Mouse (Mus musculus) forebrain, embryonic 11.5 days (tissue): ENCODE measurements around the gene Mrc2. TPM values are rescaled to one million over a fixed set of nuclear protein-coding genes. Genes with fewer than 3 reads are reported as not detected.

Experiments used
- ATAC-seq: fragments of 200-750 bp; cut with Nextera tagmentation; replicated peaks from 2 replicates; pipeline ENCODE4 v1.8.0; 2017; ENCODE audit warnings: moderate TSS enrichment; ENCODE audit not compliant: low FRiP score
- DNase-seq: peaks from one replicate; pipeline ENCODE4 v3.0.0-alpha.2; 2017; ENCODE audit warnings: low spot score
- H3K27ac ChIP-seq: fragments of 300-500 bp; sonication (generic); 2 replicates; pipeline ENCODE4 v1.5.1; 2014; ENCODE audit warnings: low read depth, low read length
- H3K27me3 ChIP-seq: fragments of 300-500 bp; sonication (generic); 2 replicates; pipeline ENCODE4 v1.6.1; 2014; ENCODE audit warnings: mild to moderate bottlenecking, low read length, mixed read lengths; ENCODE audit not compliant: control insufficient read depth, insufficient read depth
- H3K36me3 ChIP-seq: fragments of 300-500 bp; sonication (generic); 2 replicates; pipeline ENCODE4 v1.6.1; 2014; ENCODE audit warnings: mild to moderate bottlenecking, low read length, moderate library complexity, mixed read lengths; ENCODE audit not compliant: control insufficient read depth, insufficient read depth
- H3K4me1 ChIP-seq: fragments of 300-500 bp; sonication (generic); replicated peaks from 2 replicates; pipeline ENCODE4 v1.6.1; 2014; ENCODE audit warnings: low read length, mixed read lengths; ENCODE audit not compliant: control insufficient read depth, insufficient read depth
- H3K4me2 ChIP-seq: fragments of 300-500 bp; sonication (generic); 2 replicates; pipeline ENCODE4 v1.6.1; 2014; ENCODE audit warnings: low read depth, mild to moderate bottlenecking, low read length, moderate library complexity, mixed read lengths; ENCODE audit not compliant: severe bottlenecking
- H3K4me3 ChIP-seq: fragments of 300-500 bp; sonication (generic); 2 replicates; pipeline ENCODE4 v1.5.1; 2014; ENCODE audit warnings: low read depth, low read length
- H3K9ac ChIP-seq: fragments of 300-500 bp; sonication (generic); 2 replicates; pipeline ENCODE4 v1.6.1; 2014; ENCODE audit warnings: low read length
- H3K9me3 ChIP-seq: fragments of 300-500 bp; sonication (generic); 2 replicates; pipeline ENCODE4 v1.6.1; 2016; ENCODE audit warnings: low read length, mixed read lengths; ENCODE audit not compliant: control insufficient read depth
- WGBS: fragments of 180-500 bp; shearing (Covaris S2); extraction: QIAGEN DNeasy Blood & Tissue Kit; methylation state at CpG from one replicate; pipeline ENCODE4 v1.1.7; 2014; 5-methylcytosine and 5-hydroxymethylcytosine counted together
- polyA plus RNA-seq: library from polyadenylated mRNA; unstranded; fragments of >200 nt; fragmentation: Nextera tagmentation; extraction: Ambion mirVana; gene quantifications from 2 replicates; pipeline ENCODE4 v1.2.1, GENCODE M21; 2014

The Mrc2 gene
- 11.4 and 11.9 TPM in 2 replicates for polyA plus RNA-seq

- H3K36me3 ChIP-seq = no peaks in the 10 kb centered on the region; the same call in 1 of the 2 replicates
- ATAC-seq (peak; percentile 83), DNase-seq (peak; percentile 90)
- H3K9me3 ChIP-seq = no peaks in the 10 kb centered on the region
- peak within 1 kb of the TSS; percentile 85 for H3K9ac ChIP-seq
- WGBS = under 1% methylated on average over 69 of the region's 75 CpGs
- H3K4me2 ChIP-seq = peak within 1 kb of the TSS; percentile 88
- H3K4me1 ChIP-seq = peaks cover 6% of the 10 kb centered on the region
- no peaks in the 10 kb centered on the region for H3K27me3 ChIP-seq
- peak within 1 kb of the TSS; percentile 65 for H3K4me3 ChIP-seq
- H3K27ac ChIP-seq = peak within 1 kb of the TSS; percentile 93
Observed at GRCm38 (mm10) chr11:105292124-105293071, at the start of gene Mrc2. Mrc2 (plus strand) TSS chr11:105292643.

DNA sequence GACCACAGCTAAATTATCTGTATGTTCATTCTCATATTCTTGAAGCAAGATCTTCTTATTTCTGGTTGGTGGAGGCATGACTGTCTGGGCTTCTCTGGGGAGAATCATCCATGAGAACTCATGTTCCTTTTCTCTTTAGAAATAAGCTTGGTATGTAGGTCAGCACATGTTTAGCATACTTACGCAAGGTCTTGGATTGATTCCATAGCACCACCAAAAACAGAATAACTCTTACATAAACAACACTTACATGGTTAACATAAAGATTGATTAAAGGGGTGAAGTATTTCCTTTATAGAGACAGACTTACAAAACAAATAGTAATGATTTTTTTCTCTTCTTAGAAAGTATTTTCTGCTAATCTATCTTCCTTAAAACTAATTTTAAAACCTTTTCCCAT is 46.1 kb upstream of the Mrc2 start:
- no peaks in the 10 kb centered on the region; the same call in 1 of the 2 replicates for H3K36me3 ChIP-seq
- ATAC-seq (no peak), DNase-seq (no peak)

GRCm38 (mm10) chr11:105246785-105247184 is 45.7 kb upstream of the Mrc2 start:
- WGBS = 90% methylated on average over 6 of the region's 6 CpGs
- Histone ChIP-seq H3K9me3 (no peaks in the 10 kb centered on the region), H3K4me3 (no peak overlapping the region), H3K9ac (no peak overlapping the region), H3K4me2 (no peak overlapping the region), H3K27ac (no peak overlapping the region), H3K36me3 (no peaks in the 10 kb centered on the region; the same call in 1 of the 2 replicates), H3K27me3 (no peaks in the 10 kb centered on the region), H3K4me1 (no peaks in the 10 kb centered on the region)
- ATAC-seq (no peak), DNase-seq (no peak)

More for the DNA sequence above, 46.1 kb upstream of the Mrc2 start:
- Histone ChIP-seq H3K4me3 (no peak overlapping the region), H3K9me3 (no peaks in the 10 kb centered on the region), H3K4me1 (no peaks in the 10 kb centered on the region), H3K27ac (no peak overlapping the region), H3K4me2 (no peak overlapping the region), H3K27me3 (no peaks in the 10 kb centered on the region), H3K9ac (no peak overlapping the region)
- 100% methylated on average over 1 of the region's 1 CpGs for WGBS

GRCm38 (mm10) chr11:105247321-105247720 is 45.1 kb upstream of the Mrc2 start:
- Histone ChIP-seq H3K27ac (no peak overlapping the region), H3K4me2 (no peak overlapping the region), H3K4me1 (no peaks in the 10 kb centered on the region), H3K9ac (no peak overlapping the region), H3K27me3 (no peaks in the 10 kb centered on the region), H3K36me3 (no peaks in the 10 kb centered on the region; the same call in 1 of the 2 replicates), H3K4me3 (no peak overlapping the region), H3K9me3 (no peaks in the 10 kb centered on the region)
- no peak for ATAC-seq
- 96% methylated on average over 5 of the region's 5 CpGs for WGBS
- DNase-seq = no peak

DNA sequence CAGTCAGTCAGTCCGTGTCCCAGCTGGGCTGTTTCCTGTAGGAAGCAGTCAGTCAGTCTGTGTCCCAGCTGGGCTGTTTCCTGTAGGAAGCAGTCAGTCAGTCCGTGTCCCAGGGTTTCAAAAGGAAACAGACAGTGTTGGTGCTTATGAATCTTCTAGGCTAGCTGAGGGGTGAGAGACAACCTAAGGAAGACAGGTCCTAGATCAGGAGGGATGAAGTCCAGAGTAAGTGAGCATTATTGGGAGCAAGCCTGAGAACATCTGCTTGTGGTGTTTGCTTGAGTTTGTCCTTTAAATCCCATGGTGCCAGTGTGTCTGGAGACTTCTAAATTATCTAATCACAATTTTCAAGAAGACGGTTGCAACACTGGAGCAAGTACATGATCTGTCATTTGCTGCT is 32.7 kb upstream of the Mrc2 start:
- Histone ChIP-seq H3K4me3 (no peak overlapping the region), H3K9ac (no peak overlapping the region), H3K27ac (no peak overlapping the region), H3K27me3 (no peaks in the 10 kb centered on the region), H3K4me2 (no peak overlapping the region), H3K36me3 (no peaks in the 10 kb centered on the region; the same call in 1 of the 2 replicates), H3K9me3 (no peaks in the 10 kb centered on the region), H3K4me1 (no peaks in the 10 kb centered on the region)
- no peak for DNase-seq
- ATAC-seq = no peak
- WGBS = 81% methylated on average over 2 of the region's 3 CpGs

DNA sequence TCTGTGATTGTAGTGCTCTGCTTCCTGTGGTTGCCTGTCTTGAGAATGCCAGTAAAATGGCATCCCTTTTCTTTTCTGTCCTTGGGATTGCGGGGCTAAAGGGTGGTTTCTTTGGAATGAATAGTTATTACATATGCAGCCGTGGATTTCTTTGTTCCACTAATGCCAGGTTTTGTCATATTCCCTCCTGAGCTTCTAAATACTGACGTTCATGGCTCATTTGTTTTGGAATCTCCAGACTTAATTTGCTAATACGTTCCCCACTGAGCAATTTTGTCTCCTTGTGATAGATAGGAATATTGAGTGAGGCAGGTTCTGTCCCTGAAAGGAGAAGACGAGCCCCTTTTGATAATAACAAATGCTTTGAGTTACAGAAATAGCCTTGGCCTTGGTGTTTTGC is 31.3 kb upstream of the Mrc2 start:
- no peaks in the 10 kb centered on the region for H3K9me3 ChIP-seq
- H3K9ac ChIP-seq = no peak overlapping the region
- ATAC-seq (no peak), DNase-seq (no peak)
- H3K36me3 ChIP-seq = no peaks in the 10 kb centered on the region; the same call in 1 of the 2 replicates
- no peaks in the 10 kb centered on the region for H3K27me3 ChIP-seq
- H3K4me2 ChIP-seq = no peak overlapping the region
- H3K27ac ChIP-seq = no peak overlapping the region
- 49% methylated on average over 5 of the region's 5 CpGs for WGBS
- no peak overlapping the region for H3K4me3 ChIP-seq
- H3K4me1 ChIP-seq = no peaks in the 10 kb centered on the region

GRCm38 (mm10) chr11:105261601-105262351 is 30.7 kb upstream of the Mrc2 start:
- Histone ChIP-seq H3K4me1 (no peaks in the 10 kb centered on the region), H3K4me2 (no peak overlapping the region), H3K9me3 (no peaks in the 10 kb centered on the region), H3K27me3 (no peaks in the 10 kb centered on the region), H3K27ac (no peak overlapping the region), H3K4me3 (no peak overlapping the region), H3K9ac (no peak overlapping the region), H3K36me3 (no peaks in the 10 kb centered on the region; the same call in 1 of the 2 replicates)
- DNase-seq (no peak), ATAC-seq (no peak)
- WGBS = 93% methylated on average over 4 of the region's 4 CpGs

DNA sequence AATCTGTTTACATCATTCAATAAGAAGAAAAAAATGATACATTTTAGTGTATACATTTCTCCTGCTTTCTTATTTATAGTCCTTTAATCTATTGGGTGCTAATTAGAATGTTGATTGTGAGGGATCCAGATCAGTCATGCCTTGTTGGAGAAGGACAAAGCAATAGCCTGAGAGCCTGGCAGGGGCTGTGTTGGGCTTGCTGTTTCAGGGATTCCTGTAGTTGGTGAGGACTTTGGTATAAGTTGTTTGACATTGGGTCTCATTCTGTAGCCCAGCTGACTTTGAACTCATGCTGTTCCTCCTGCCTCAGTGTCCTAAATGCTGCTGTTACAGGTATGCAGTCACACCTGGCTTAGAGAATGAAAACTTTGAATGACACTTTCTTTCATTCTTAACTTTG is 27.9 kb upstream of the Mrc2 start:
- H3K27me3 ChIP-seq = no peaks in the 10 kb centered on the region
- no peaks in the 10 kb centered on the region for H3K36me3 ChIP-seq
- H3K9ac ChIP-seq = no peak overlapping the region
- no peaks in the 10 kb centered on the region for H3K9me3 ChIP-seq
- H3K4me1 ChIP-seq = no peaks in the 10 kb centered on the region
- DNase-seq (no peak), ATAC-seq (0 out of 2 replicates have a peak, but pooled peaks have one; percentile 39)
- no peak overlapping the region for H3K27ac ChIP-seq
- no peak overlapping the region for H3K4me3 ChIP-seq
- H3K4me2 ChIP-seq = no peak overlapping the region
